Mouse (Mus musculus): ENCODE measurements at regions not wholly inside any gene's neighbourhood (a gene's known extent, or its start where the extent isn't known, plus 50 kb on each side); places are given as distances from the start of the nearest gene placed in this dataset.

GRCm38 (mm10) chr13:97559611-97560385, 200.6 kb downstream of the Gm10260 start:
- DNase-seq (ENCODE audit: low read depth): no peak

GRCm38 (mm10) chr13:97558884-97559283, 201.5 kb downstream of the Gm10260 start:
- no peak for DNase-seq (ENCODE audit: low read depth)

DNA sequence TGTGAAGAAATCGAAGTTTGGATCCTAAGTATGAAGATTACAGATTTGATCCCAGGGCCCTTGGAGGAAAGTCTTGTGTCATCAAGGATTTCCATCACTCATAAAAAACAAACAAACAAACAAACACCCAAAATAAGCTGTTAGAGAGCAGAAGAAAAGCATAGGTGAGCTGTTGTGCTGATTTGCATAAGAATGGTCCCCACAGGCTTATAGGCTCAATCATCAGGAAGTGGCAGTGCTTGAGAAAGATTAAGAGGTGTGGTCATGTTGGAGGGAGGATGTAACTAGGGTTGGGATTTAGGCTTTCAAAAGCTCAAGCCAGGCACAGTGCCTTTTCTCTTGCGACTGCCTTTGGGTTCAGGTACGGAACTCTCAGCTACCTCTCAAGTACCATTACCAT, 205.1 kb downstream of the Gm10260 start:
- DNase-seq (ENCODE audit: low read depth): no peak

GRCm38 (mm10) chr13:97554601-97555000, 205.8 kb downstream of the Gm10260 start:
- no peak for DNase-seq (ENCODE audit: low read depth)

DNA sequence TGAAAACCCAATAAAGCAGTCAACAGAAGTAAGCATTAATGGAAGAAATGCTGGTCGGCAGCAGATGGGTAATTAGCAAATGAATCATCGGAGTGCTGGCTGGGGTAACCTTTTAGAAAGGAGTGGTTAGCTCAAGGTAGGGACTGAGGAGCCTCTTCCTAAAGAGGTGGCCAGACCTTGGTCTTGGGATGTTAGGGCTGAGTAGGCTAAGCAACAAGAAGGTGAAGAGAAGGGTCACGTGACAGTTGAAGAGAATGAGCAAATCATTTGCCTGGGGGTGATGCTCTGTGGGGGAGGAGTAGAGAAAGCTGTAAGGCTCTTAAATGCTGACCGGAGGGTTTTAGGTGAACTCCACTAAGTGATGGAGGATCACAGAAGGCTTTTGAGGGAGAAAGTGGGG, 208.2 kb downstream of the Gm10260 start:
- no peak for DNase-seq (ENCODE audit: low read depth)

GRCm38 (mm10) chr13:97550880-97551279, 209.6 kb downstream of the Gm10260 start:
- DNase-seq (ENCODE audit: low read depth): no peak

DNA sequence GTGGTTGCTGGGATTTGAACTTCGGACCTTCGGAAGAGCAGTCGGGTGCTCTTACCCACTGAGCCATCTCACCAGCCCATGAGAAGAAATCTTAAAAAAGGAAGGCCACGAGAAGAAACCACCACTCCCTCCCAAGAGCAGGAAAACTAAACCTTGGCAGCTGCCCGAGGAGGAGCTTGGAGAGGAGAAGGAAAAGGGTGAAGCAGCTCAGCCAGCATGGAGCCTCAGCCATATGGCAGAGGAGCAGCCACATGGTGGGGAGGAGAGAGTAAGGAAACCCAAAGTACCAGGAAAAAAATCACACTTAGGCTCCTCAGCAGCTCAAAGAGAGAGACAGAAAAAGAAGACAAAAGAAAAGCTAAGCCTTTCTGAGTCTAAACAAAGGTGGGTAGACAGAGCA, 210.3 kb downstream of the Gm10260 start:
- DNase-seq (ENCODE audit: low read depth): no peak

DNA sequence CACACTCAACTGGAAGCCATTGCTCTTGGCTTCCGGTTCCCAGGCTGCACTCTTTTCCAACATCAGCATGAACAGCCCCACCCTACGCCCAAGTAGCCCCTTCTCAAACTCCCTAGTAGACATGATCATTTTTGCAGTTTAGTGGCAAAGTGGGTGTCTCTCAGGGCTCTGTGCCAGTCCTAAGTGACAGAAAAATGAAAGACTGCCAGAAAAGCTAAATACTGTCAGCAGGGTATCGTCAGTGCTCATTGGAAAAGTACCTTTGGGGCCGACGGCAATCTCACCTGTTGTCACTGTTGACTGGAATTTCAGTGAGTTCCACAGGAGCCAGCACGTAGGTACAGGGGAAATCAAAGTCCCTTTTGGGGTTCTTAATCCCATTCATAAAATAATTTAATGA, 211.0 kb downstream of the Gm10260 start:
- DNase-seq (ENCODE audit: low read depth): no peak

GRCm38 (mm10) chr13:97548527-97548977, 211.9 kb downstream of the Gm10260 start:
- no peak for DNase-seq (ENCODE audit: low read depth)

DNA sequence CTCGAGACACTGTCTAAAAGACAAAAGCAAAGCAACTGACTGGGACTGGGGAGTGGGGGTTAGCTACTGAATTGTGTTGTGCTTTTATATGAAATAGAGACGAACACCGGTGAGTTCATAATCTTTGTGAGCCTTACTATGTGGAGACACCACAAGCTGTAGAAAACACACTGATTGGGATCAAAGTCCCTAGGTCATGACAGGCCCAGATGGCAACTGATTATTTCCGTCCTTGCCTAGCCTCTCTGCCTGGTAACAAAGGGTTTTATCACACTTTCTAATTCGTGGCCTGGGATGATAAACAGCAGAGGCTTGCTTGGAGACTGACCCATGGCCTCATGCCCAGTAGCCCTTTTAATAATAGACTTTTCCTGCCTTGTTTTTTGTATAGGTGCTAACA, 213.5 kb downstream of the Gm10260 start:
- no peak for DNase-seq (ENCODE audit: low read depth)

- DNase-seq (ENCODE audit: low read depth): no peak
Measured at GRCm38 (mm10) chr13:97545971-97546454, 214.4 kb downstream of the Gm10260 start.

GRCm38 (mm10) chr13:97539686-97540085, 220.7 kb downstream of the Gm10260 start:
- DNase-seq (ENCODE audit: low read depth): no peak

GRCm38 (mm10) chr13:97538441-97538840, 222.0 kb downstream of the Gm10260 start:
- DNase-seq (ENCODE audit: low read depth): no peak

- no peak for DNase-seq (ENCODE audit: low read depth)
Measured at GRCm38 (mm10) chr13:97537686-97538085, 222.7 kb downstream of the Gm10260 start.

GRCm38 (mm10) chr13:97537206-97537605, 223.2 kb downstream of the Gm10260 start:
- no peak for DNase-seq (ENCODE audit: low read depth)

- DNase-seq (ENCODE audit: low read depth): no peak
Measured at GRCm38 (mm10) chr13:97533896-97534666, 226.4 kb downstream of the Gm10260 start.

GRCm38 (mm10) chr13:97531181-97531580, 229.3 kb downstream of the Gm10260 start:
- no peak for DNase-seq (ENCODE audit: low read depth)

DNA sequence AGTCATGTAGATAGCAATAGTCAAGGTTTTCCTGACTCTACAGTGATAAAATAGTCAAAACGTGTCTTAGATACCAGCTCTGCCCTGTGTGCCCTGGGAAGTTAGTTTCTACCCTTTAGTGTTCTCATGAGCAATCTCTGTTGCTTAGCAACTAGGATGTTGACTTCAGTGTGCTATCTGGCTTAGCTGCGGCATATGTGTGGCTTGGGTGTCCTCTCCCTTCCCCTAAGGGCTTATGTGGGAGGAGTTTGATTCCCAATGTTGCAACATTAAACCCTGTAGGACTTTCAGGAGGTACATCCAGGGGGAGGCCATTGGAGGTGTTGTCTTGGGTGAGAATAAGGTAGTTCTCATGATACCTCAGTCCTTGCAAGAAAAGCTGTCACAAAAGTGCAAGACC, 229.9 kb downstream of the Gm10260 start:
- no peak for DNase-seq (ENCODE audit: low read depth)

GRCm38 (mm10) chr13:97527958-97528357, 232.5 kb downstream of the Gm10260 start:
- no peak for DNase-seq (ENCODE audit: low read depth)

DNA sequence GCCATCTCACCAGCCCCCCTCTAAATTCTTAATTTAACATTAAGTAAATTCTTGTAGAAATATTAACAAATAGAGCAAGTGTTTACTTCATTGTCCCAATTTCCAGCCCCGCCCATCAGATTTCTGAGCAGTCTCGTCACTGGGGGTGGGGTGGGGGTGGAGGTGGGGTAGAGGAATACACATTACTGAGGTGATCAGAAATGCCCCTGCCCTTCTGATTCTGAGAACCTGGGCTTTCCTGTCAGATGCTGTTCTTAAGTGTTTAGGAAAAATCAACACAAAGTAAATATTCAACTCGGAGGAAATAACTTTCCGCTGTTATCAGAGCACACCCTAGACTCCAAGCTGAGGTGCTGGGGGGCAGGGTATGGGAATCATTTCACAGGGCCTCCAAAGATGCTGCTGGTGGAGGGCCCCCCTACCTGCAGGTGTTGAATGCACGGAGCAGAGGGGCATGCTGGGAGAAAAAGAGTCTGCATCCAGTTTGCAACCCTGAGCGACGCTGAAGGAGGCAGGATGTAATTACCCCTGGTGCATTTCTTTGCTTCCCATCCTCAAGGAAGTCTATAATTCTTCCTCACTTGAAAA, 235.5 kb downstream of the Gm10260 start:
- DNase-seq (ENCODE audit: low read depth): no peak

DNA sequence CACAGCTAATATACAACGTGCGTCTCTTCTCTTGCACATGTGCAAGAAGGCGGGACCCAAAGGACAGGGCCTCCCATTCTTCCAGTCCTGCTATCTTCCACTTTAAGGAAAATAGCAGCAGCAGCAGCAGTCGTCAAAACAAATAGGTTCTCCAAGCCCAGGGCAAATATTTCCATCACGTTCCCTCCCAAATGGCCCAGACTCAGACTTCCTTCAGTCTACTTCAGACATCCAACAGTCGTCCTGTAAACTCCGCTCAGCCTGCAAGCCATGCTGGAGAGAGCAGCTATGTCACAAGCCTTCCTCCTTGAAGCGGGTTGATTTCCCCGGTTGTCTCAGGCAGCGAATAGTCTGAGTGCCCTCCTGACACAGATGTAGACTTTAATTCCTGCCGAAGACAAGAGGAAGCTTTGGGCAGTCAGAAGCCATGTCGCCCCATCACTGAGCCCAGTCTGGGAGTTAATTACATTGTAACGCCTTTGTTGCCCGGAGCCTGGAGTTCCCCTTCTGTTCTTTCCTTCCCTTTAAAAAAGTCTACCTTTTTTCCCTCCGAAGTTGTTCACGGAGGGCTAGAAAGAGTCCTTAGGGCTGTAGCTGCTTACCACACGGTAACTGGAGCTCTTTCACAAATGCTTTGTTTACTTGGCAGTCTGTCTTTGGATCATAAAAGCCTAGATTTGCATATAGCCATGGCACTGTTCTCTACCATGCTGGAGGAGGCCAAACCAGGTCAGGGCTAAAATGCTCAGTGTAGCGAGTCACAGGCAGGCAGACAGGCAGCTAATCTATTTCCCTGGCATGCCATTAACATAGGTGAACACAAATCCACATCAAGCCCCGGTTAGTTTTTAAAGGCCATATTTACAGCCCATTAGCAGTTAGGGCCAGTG, 236.7 kb downstream of the Gm10260 start:
- no peak for DNase-seq (ENCODE audit: low read depth)
